Mouse (Mus musculus) liver, postnatal 0 days (tissue): ENCODE results near the gene Ptpro. TPM values are rescaled to one million over a fixed set of nuclear protein-coding genes. Genes with fewer than 3 reads are reported as not detected.
"Not testable (repeated sequence)": the region's sequence is repeated elsewhere in the genome, so short reads cannot be mapped to it uniquely, and the experiment has no call there.

Experiments used
- ATAC-seq: fragments of 200-750 bp; cut with Nextera tagmentation; 2 replicates; pipeline ENCODE4 v1.8.0; 2017; ENCODE audit warnings: mild to moderate bottlenecking, moderate library complexity
- DNase-seq: peaks from one replicate; pipeline ENCODE4 v3.0.0-alpha.2; 2016
- H3K27ac ChIP-seq: fragments of 300-500 bp; sonication (generic); 2 replicates; pipeline ENCODE4 v1.5.1; 2014; ENCODE audit warnings: antibody characterized with exemption, moderate library complexity, mild to moderate bottlenecking, low read depth
- H3K27me3 ChIP-seq: fragments of 300-500 bp; sonication (generic); 2 replicates; pipeline ENCODE4 v1.6.1; 2014; ENCODE audit warnings: low read length, control low read depth, mixed read lengths; ENCODE audit not compliant: insufficient read depth
- H3K36me3 ChIP-seq: fragments of 300-500 bp; sonication (generic); replicated peaks from 2 replicates; pipeline ENCODE4 v1.6.1; 2014; ENCODE audit warnings: mild to moderate bottlenecking, control low read depth, low read length, moderate library complexity, mixed read lengths; ENCODE audit not compliant: insufficient read depth
- H3K4me1 ChIP-seq: fragments of 300-500 bp; sonication (generic); 2 replicates; pipeline ENCODE4 v1.6.1; 2014; ENCODE audit warnings: antibody characterized with exemption, mild to moderate bottlenecking, control low read depth; ENCODE audit not compliant: insufficient read depth
- H3K4me2 ChIP-seq: fragments of 300-500 bp; sonication (generic); 2 replicates; pipeline ENCODE4 v1.6.1; 2014; ENCODE audit warnings: low read depth, mild to moderate bottlenecking, low read length, moderate library complexity, mixed read lengths
- H3K4me3 ChIP-seq: fragments of 300-500 bp; sonication (generic); 2 replicates; pipeline ENCODE4 v1.5.1; 2014; ENCODE audit warnings: low read depth, low read length
- H3K9ac ChIP-seq: fragments of 300-500 bp; sonication (generic); replicated peaks from 2 replicates; pipeline ENCODE4 v1.6.1; 2014; ENCODE audit warnings: mild to moderate bottlenecking, moderate library complexity
- H3K9me3 ChIP-seq: fragments of 300-500 bp; sonication (generic); 2 replicates; pipeline ENCODE4 v1.6.1; 2016; ENCODE audit warnings: mild to moderate bottlenecking, control low read depth, low read length, mixed read lengths
- CTCF ChIP-seq: sonication (generic); IDR thresholded peaks from 2 replicates; pipeline ENCODE4 v1.5.1; 2016; ENCODE audit warnings: antibody characterized with exemption, low read depth
- EP300 ChIP-seq: IDR thresholded peaks from 2 replicates; pipeline ENCODE4 v1.6.1; 2016; ENCODE audit warnings: antibody characterized with exemption, low read depth, mild to moderate bottlenecking
- WGBS: fragments of 180-500 bp; shearing (Covaris S2); extraction: QIAGEN DNeasy Blood & Tissue Kit; methylation state at CpG from one replicate; pipeline ENCODE4 v1.1.7; 2014; ENCODE audit not compliant: insufficient replicate concordance; 5-methylcytosine and 5-hydroxymethylcytosine counted together
- polyA plus RNA-seq: library from polyadenylated mRNA; unstranded; fragments of >200 nt; fragmentation: Nextera tagmentation; extraction: Ambion mirVana; gene quantifications from 2 replicates; pipeline ENCODE4 v1.2.1, GENCODE M21; 2015

Ptpro gene
- polyA plus RNA-seq, 1 experiment from 2014 or later = 0.86 TPM

- DNase-seq (no peak), ATAC-seq (no peak)
- TF ChIP-seq CTCF (no peak), EP300 (no peak)
- H3K4me1 ChIP-seq = no peaks in the 10 kb centered on the region
- no peak overlapping the region for H3K4me3 ChIP-seq
- H3K27me3 ChIP-seq = no peaks in the 10 kb centered on the region
- H3K27ac ChIP-seq = no peak overlapping the region
- H3K4me2 ChIP-seq = no peak overlapping the region
- no peak overlapping the region for H3K9ac ChIP-seq
- 65% methylated on average over 14 of the region's 14 CpGs for WGBS
- no peaks in the 10 kb centered on the region for H3K9me3 ChIP-seq
- no peaks in the 10 kb centered on the region for H3K36me3 ChIP-seq
Measured at GRCm38 (mm10) chr6:137433521-137434137, 181.5 kb downstream of the Ptpro start.

GRCm38 (mm10) chr6:137437486-137437885 lies 185.4 kb downstream of the Ptpro start:
- Histone ChIP-seq H3K4me3 (no peak overlapping the region), H3K4me2 (no peak overlapping the region), H3K27ac (no peak overlapping the region), H3K9ac (no peak overlapping the region), H3K4me1 (no peaks in the 10 kb centered on the region), H3K36me3 (no peaks in the 10 kb centered on the region), H3K9me3 (no peaks in the 10 kb centered on the region), H3K27me3 (no peaks in the 10 kb centered on the region)
- DNase-seq (no peak), ATAC-seq (no peak)
- 66% methylated on average over 4 of the region's 4 CpGs for WGBS
- no peak for TF ChIP-seq CTCF
- no peak for TF ChIP-seq EP300

GRCm38 (mm10) chr6:137437902-137438580 lies 185.9 kb downstream of the Ptpro start:
- H3K4me2 ChIP-seq = no peak overlapping the region
- H3K9me3 ChIP-seq = no peaks in the 10 kb centered on the region
- no peak for DNase-seq
- no peak overlapping the region for H3K9ac ChIP-seq
- no peak for ATAC-seq
- no peak overlapping the region for H3K4me3 ChIP-seq
- no peak overlapping the region for H3K27ac ChIP-seq
- TF ChIP-seq EP300 = no peak
- H3K27me3 ChIP-seq = no peaks in the 10 kb centered on the region
- H3K36me3 ChIP-seq = no peaks in the 10 kb centered on the region
- H3K4me1 ChIP-seq = no peaks in the 10 kb centered on the region
- WGBS = 63% methylated on average over 16 of the region's 16 CpGs

GRCm38 (mm10) chr6:137440559-137441486 lies 188.7 kb downstream of the Ptpro start:
- no peak for DNase-seq
- H3K9ac ChIP-seq = no peak overlapping the region
- H3K27me3 ChIP-seq = no peaks in the 10 kb centered on the region
- H3K4me1 ChIP-seq = no peaks in the 10 kb centered on the region
- no peak for TF ChIP-seq CTCF
- TF ChIP-seq EP300 = no peak
- H3K4me3 ChIP-seq = no peak overlapping the region
- ATAC-seq = no peak
- 61% methylated on average over 19 of the region's 19 CpGs for WGBS
- no peaks in the 10 kb centered on the region for H3K36me3 ChIP-seq
- H3K27ac ChIP-seq = no peak overlapping the region
- no peak overlapping the region for H3K4me2 ChIP-seq
- H3K9me3 ChIP-seq = no peaks in the 10 kb centered on the region

- 75% methylated on average over 12 of the region's 12 CpGs for WGBS
- Histone ChIP-seq H3K4me3 (no peak overlapping the region), H3K9me3 (no peaks in the 10 kb centered on the region), H3K36me3 (no peaks in the 10 kb centered on the region), H3K27me3 (no peaks in the 10 kb centered on the region), H3K27ac (no peak overlapping the region), H3K4me1 (no peaks in the 10 kb centered on the region), H3K9ac (no peak overlapping the region), H3K4me2 (no peak overlapping the region)
- ATAC-seq (no peak), DNase-seq (no peak)
- TF ChIP-seq CTCF (no peak), EP300 (no peak)
Measured at GRCm38 (mm10) chr6:137443089-137443488, 191.0 kb downstream of the Ptpro start.

- H3K27ac ChIP-seq, ATAC-seq, H3K27me3 ChIP-seq, DNase-seq, H3K4me3 ChIP-seq, H3K4me1 ChIP-seq, H3K36me3 ChIP-seq, H3K9ac ChIP-seq, H3K4me2 ChIP-seq, H3K9me3 ChIP-seq: not testable (repeated sequence)
- WGBS = 43% methylated on average over 6 of the region's 7 CpGs
Measured at GRCm38 (mm10) chr6:137446116-137446515, 194.0 kb downstream of the Ptpro start.
